Mouse (Mus musculus) hindbrain, embryonic 14.5 days (tissue): ENCODE data around the gene Ocm. TPM values are rescaled to one million over a fixed set of nuclear protein-coding genes. Genes with fewer than 3 reads are reported as not detected.
"Not testable (repeated sequence)": the region's sequence is repeated elsewhere in the genome, so short reads cannot be mapped to it uniquely, and the experiment has no call there.

Experiments
- ATAC-seq: fragments of 200-750 bp; cut with Nextera tagmentation; 2 replicates; pipeline ENCODE4 v1.8.0; 2017; ENCODE audit warnings: moderate number of reproducible peaks, mild to moderate bottlenecking, moderate TSS enrichment, moderate library complexity; ENCODE audit not compliant: low FRiP score
- DNase-seq: peaks from one replicate; pipeline ENCODE4 v3.0.0-alpha.2; 2015; ENCODE audit warnings: low spot score
- H3K27ac ChIP-seq: fragments of 300-500 bp; sonication (generic); 2 replicates; pipeline ENCODE4 v1.5.1; 2014; ENCODE audit warnings: mild to moderate bottlenecking, moderate library complexity
- H3K27me3 ChIP-seq: fragments of 300-500 bp; sonication (generic); 2 replicates; pipeline ENCODE4 v1.6.1; 2014; ENCODE audit warnings: mild to moderate bottlenecking, low read length, mixed read lengths; ENCODE audit not compliant: control insufficient read depth, insufficient read depth
- H3K36me3 ChIP-seq: fragments of 300-500 bp; sonication (generic); replicated peaks from 2 replicates; pipeline ENCODE4 v1.6.1; 2014; ENCODE audit not compliant: control insufficient read depth, insufficient read depth
- H3K4me1 ChIP-seq: fragments of 300-500 bp; sonication (generic); replicated peaks from 2 replicates; pipeline ENCODE4 v1.6.1; 2014; ENCODE audit warnings: antibody characterized with exemption, low read length, mixed read lengths; ENCODE audit not compliant: control insufficient read depth, insufficient read depth
- H3K4me2 ChIP-seq: fragments of 300-500 bp; sonication (generic); replicated peaks from 2 replicates; pipeline ENCODE4 v1.6.1; 2014; ENCODE audit warnings: mild to moderate bottlenecking, moderate library complexity
- H3K4me3 ChIP-seq: fragments of 300-500 bp; sonication (generic); replicated peaks from 2 replicates; pipeline ENCODE4 v1.5.1; 2014; ENCODE audit warnings: mild to moderate bottlenecking, low read length
- H3K9ac ChIP-seq: fragments of 300-500 bp; sonication (generic); 2 replicates; pipeline ENCODE4 v1.6.1; 2014
- H3K9me3 ChIP-seq: fragments of 300-500 bp; sonication (generic); 2 replicates; pipeline ENCODE4 v1.6.1; 2016; ENCODE audit warnings: low read length; ENCODE audit not compliant: control insufficient read depth
- WGBS: fragments of 180-500 bp; shearing (Covaris S2); extraction: QIAGEN DNeasy Blood & Tissue Kit; methylation state at CpG from one replicate; pipeline ENCODE4 v1.1.7; 2014; 5-methylcytosine and 5-hydroxymethylcytosine counted together
- polyA plus RNA-seq: library from polyadenylated mRNA; unstranded; fragments of >200 nt; fragmentation: Nextera tagmentation; extraction: Ambion mirVana; gene quantifications from 2 replicates; pipeline ENCODE4 v1.2.1, GENCODE M21; 2014

Gene Ocm
- polyA plus RNA-seq, 1 experiment from 2014 or later = not detected

DNA sequence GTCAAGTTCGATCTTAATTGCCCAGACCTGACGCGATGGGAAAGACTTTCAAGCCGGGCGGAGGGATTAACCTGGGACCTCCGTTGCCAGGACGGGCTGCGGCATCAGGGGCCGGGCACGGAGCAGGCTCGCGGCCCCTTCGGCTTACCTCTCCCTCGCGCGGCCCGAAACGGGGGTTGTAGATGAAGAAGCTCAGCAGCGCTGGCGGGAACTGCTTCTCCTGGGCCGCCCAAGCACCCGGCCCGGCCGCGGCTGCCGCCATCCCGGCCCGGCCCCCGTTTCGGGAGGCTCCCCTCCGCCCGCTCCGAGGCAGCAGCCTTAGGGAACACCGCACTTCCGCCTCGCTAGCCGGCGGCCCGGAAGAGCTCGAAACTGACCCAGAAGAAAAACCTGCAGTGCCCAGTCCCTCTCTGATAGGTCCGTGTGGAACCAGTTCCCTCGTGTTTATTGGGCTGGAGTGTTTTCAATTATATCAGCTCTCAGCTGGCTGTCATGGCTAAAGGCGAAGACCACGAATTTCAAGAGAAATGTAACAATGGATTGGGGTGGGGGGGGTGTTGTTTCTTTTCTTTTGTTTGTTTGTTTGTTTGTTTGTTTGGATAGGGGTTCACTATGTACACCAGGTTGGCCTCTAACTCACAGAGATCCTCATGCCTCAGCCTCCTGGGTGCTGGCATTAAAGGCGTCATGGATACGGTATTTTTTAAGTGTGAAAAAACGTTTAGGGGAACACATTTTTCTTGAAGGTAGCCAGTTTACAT lies 11.7 kb downstream of the Ocm start, which contains the start of gene Ccz1:
TSS of gene Ccz1 (minus strand) at position 327 of the 761 bp plus-strand sequence.
- H3K9ac ChIP-seq = peak within 1 kb of the TSS; percentile 78
- WGBS = 4% methylated on average over 46 of the region's 47 CpGs
- ATAC-seq (peak; percentile 99), DNase-seq (peak; percentile 83)
- H3K9me3 ChIP-seq = no peaks in the 10 kb centered on the region
- H3K36me3 ChIP-seq = peaks cover 29% of the 10 kb centered on the region
- peak within 1 kb of the TSS; percentile 90 for H3K4me3 ChIP-seq
- H3K4me1 ChIP-seq = peaks cover 7% of the 10 kb centered on the region; the same call in 1 of the 2 replicates
- peak within 1 kb of the TSS; percentile 60 for H3K4me2 ChIP-seq
- H3K27me3 ChIP-seq = no peaks in the 10 kb centered on the region
- peak within 1 kb of the TSS; percentile 79 for H3K27ac ChIP-seq

DNA sequence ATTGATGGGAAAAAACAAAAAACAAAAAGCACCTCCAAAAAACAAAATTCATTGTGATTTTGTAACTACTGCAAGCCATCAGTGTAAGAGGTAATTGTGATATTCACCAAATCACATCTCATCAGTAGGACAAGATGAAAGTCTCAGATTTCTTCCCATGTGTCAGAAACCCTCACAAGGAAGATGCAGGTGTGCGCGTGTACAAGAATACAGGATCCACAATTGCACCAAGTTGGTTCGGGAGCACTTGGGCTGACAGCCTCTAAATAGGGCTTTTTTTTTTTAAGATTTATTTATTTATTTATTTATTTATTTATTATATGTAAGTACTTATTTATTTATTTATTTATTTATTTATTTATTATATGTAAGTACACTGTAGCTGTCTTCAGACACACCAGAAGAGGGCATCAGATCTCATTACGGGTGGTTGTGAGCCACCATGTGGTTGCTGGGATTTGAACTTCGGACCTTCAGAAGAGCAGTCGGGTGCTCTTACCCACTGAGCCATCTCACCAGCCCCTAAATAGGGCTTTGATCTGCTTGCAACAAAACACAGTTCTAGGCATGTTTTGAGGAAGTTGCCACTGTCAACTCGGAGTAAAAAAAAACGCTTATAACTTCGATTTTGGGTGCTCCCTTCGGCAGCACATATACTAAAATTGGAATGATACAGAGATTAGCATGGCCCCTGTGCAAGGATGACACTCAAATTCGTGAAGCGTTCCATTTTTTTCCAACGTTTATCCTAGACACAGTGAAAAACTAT lies 12.9 kb downstream of the Ocm start:
- Histone ChIP-seq H3K4me2 (peak overlapping the region; percentile 60), H3K9ac (peak overlapping the region; percentile 78), H3K4me3 (peak overlapping the region; percentile 90), H3K36me3 (peaks cover 41% of the 10 kb centered on the region)
- not testable (repeated sequence) for H3K27me3 ChIP-seq, ATAC-seq, H3K9me3 ChIP-seq, DNase-seq, H3K27ac ChIP-seq, H3K4me1 ChIP-seq
- WGBS = 72% methylated on average over 12 of the region's 13 CpGs

DNA sequence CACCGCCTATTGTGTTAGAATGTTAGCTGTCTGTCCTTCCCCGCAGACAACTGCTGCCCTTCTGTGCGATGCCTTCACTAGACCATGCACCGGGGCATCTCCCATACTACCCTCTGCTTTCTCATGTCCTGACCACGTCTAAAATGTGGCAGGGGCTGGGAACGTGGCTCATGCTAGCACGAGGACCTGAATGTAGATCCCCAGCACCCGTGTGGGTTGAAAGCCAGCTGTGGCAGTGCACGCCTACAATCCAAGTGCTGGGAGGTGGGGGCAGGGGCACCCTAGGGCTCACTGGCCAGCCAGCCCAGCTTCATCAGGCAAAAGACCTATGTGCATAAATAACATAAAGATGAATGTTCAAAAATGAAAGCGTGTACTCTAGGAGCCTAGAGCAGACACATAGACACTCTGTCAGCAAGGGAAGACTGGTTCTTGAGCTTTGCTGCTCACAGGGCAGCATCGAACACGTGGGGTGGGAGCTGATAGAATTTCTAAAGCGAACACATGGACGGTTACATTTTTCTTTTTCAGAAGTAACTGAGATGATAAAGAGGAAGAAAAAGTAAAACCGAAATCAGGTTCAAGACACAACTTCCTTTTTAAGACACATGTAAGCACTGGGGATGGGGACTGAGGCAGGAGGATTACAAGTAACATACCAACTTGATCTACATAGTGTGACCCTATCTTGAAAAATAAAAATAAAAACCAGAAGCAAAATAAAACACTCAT lies 23.8 kb downstream of the Ocm start:
- no peak overlapping the region for H3K9ac ChIP-seq
- H3K4me2 ChIP-seq = no peak overlapping the region
- H3K9me3 ChIP-seq = no peaks in the 10 kb centered on the region
- H3K27ac ChIP-seq = no peak overlapping the region
- no peaks in the 10 kb centered on the region for H3K27me3 ChIP-seq
- H3K36me3 ChIP-seq = peaks cover 92% of the 10 kb centered on the region
- WGBS = 96% methylated on average over 15 of the region's 15 CpGs
- DNase-seq = no peak
- ATAC-seq = no peak
- H3K4me3 ChIP-seq = no peak overlapping the region
- no peaks in the 10 kb centered on the region for H3K4me1 ChIP-seq

DNA sequence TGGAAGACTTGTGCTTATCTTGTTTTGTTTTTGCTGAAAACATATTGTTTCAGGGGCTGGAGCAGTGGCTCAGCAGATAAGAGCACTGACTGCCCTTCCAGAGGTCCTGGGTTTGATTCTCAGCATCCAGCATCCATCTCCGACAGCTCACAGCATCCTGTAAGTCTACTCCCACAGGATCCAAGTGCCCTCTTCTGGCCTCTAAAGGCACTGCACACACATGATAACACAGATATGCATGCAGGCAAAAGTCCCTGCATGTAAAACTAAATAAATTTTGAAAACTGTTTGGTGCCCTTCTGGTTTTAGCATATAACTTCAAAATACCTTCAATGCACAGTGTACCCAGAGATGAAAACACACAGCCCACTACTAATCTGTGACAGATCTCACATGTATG lies 27.1 kb downstream of the Ocm start:
- ATAC-seq (no peak), DNase-seq (no peak)
- no peak overlapping the region for H3K4me2 ChIP-seq
- H3K36me3 ChIP-seq = peaks cover 100% of the 10 kb centered on the region
- no peak overlapping the region for H3K9ac ChIP-seq
- no peaks in the 10 kb centered on the region for H3K9me3 ChIP-seq
- WGBS = 86% methylated on average over 1 of the region's 1 CpGs
- no peaks in the 10 kb centered on the region for H3K4me1 ChIP-seq
- H3K27ac ChIP-seq = no peak overlapping the region
- no peak overlapping the region for H3K4me3 ChIP-seq
- H3K27me3 ChIP-seq = no peaks in the 10 kb centered on the region

DNA sequence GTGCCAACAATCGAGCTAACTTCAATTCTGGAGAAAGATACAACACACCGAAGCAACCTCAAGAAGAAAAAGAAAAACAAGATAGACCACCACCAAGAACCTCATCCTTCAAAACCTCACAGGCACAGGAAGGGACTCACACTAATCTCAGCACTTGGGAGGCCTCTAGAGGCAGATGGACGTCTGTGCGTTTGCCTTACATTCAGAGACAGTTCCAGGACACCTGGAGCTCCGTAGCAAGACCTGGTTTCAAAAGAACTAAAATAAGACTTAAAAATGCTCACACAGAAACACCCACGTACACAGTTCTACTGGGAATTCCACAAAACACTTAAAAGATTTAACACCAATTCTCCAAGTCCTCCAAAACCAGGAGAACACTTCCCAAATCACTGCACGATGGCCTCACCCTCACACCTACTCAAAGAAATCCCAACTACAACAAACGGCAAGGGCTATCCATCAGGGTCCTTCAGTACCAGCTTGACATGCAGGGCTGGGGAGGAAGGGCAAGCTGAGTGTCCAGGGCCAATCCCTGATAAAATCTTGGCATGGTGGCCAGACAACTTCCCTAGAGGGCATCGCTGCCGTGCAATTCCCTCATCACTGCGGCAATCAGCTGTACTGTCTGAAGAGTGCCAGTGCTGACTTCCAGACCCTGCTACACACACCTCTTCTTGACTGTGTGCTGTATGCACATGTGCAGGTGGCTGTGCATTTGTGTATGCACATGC lies 31.7 kb downstream of the Ocm start:
- no peaks in the 10 kb centered on the region for H3K4me1 ChIP-seq
- no peak overlapping the region for H3K4me2 ChIP-seq
- H3K36me3 ChIP-seq = peaks cover 100% of the 10 kb centered on the region
- H3K27me3 ChIP-seq = no peaks in the 10 kb centered on the region
- H3K27ac ChIP-seq = no peak overlapping the region
- H3K9ac ChIP-seq = no peak overlapping the region
- ATAC-seq (no peak), DNase-seq (no peak)
- WGBS = 79% methylated on average over 11 of the region's 11 CpGs
- no peak overlapping the region for H3K4me3 ChIP-seq
- H3K9me3 ChIP-seq = no peaks in the 10 kb centered on the region

DNA sequence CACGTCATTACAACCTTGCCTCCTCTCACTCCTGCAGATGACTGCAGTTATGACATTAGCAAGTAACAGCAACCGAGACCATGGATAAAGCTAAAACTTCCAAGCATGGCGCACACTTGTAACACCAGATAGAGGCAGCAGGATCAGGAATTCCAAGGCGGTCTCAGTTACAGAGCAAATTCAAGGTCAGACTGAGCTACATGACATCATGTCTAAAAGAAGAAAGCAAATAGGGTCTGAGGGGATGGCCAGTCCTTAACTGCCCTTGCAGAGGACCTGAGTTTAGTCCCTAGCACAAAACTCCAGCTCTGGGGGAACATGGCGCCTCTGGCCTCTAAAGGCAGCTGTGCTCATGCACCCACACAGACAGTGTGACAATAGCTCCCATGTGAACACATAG lies 32.6 kb downstream of the Ocm start:
- DNase-seq (no peak), ATAC-seq (no peak)
- Histone ChIP-seq H3K9ac (no peak overlapping the region), H3K4me3 (no peak overlapping the region), H3K36me3 (peaks cover 100% of the 10 kb centered on the region), H3K4me1 (no peaks in the 10 kb centered on the region), H3K9me3 (no peaks in the 10 kb centered on the region), H3K4me2 (no peak overlapping the region), H3K27ac (no peak overlapping the region), H3K27me3 (no peaks in the 10 kb centered on the region)
- WGBS = 98% methylated on average over 5 of the region's 5 CpGs

DNA sequence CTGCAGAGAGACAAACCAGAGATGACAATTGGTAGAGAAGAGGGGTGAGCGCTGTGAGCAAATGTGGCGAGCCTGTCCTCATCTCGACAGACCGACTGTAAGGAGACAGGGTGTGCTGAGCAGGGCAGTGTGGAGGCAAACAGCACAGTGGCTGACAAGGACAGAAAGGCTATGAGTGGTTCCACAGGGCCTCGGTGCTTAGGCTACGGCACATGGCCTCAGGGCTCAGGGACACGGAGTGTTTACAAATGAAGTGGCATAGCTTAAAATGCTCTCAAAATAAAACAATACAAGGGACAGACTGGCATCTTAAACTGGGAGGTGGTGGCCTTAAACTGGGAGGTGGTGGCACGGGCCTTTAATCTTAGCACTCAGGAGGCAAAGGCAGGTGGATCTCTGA lies 33.2 kb downstream of the Ocm start:
- Histone ChIP-seq H3K36me3 (peaks cover 100% of the 10 kb centered on the region), H3K9ac (no peak overlapping the region), H3K27ac (no peak overlapping the region), H3K27me3 (no peaks in the 10 kb centered on the region), H3K4me2 (no peak overlapping the region), H3K9me3 (no peaks in the 10 kb centered on the region), H3K4me3 (no peak overlapping the region), H3K4me1 (no peaks in the 10 kb centered on the region)
- WGBS = 94% methylated on average over 8 of the region's 8 CpGs
- no peak for DNase-seq
- no peak for ATAC-seq

DNA sequence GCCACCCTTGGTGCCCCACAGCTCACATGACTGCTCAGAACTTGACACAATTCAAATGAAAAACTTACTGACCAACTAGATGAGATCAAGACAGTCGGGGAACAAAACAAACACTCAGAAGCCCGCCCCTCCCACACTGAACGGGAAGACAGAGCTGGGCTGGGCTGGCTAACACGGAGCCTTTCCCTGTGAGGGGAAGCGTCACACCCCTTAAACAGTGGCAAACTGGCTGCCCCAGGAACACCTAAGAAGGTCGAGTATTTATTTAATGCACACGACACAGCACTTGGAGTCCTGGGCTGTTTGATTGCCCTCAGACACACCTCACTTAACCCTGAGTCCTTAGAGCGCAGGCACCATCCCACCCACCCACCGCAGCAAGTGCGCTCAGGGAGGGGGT lies 33.8 kb downstream of the Ocm start:
- Histone ChIP-seq H3K27me3 (no peaks in the 10 kb centered on the region), H3K4me2 (no peak overlapping the region), H3K27ac (no peak overlapping the region), H3K36me3 (peaks cover 100% of the 10 kb centered on the region), H3K9me3 (no peaks in the 10 kb centered on the region), H3K4me1 (no peaks in the 10 kb centered on the region), H3K9ac (no peak overlapping the region), H3K4me3 (no peak overlapping the region)
- WGBS = 89% methylated on average over 10 of the region's 10 CpGs
- ATAC-seq (no peak), DNase-seq (no peak)
